Mouse (Mus musculus): ENCODE data around the gene Lypla2. TPM values are rescaled to one million over a fixed set of nuclear protein-coding genes. Genes with fewer than 3 reads are reported as not detected.
A peak's percentile ranks its signal among the peaks of the same experiment; 100 is the strongest.

Gene Lypla2
- polyA plus RNA-seq, 1 experiment from 2014 or later, result 161 TPM

DNA sequence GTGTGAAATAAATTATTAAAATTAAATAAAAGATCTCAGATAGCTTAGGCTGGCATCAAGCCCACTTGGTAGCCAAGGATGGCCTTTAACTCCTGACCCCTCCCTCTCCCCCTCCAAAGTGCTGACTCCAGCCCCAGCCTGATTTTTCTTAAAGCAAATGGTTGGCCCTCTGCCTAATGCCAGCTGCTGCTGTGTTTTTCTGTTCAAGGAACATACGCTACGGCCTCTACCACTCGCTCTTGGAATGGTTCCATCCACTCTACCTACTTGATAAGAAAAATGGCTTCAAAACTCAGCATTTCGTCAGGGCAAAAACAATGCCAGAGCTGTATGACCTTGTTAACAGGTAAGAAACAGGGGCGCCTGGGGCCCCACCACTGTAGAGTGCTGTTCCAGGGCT lies 47.1 kb downstream of the Lypla2 start:
- no peak overlapping the region for H3K27ac ChIP-seq (ENCODE audit: low read depth, low read length)
- H3K4me1 ChIP-seq (ENCODE audit: control insufficient read depth, insufficient read depth, low read length), result peaks cover 8% of the 10 kb centered on the region; the same call in 1 of the 2 replicates
- WGBS, result 89% methylated on average over 5 of the region's 5 CpGs
- H3K4me3 ChIP-seq (ENCODE audit: low read depth, low read length), result no peak overlapping the region
- DNase-seq (ENCODE audit: low spot score), result no peak
- no peak for ATAC-seq (ENCODE audit: insufficient read depth, low FRiP score, low TSS enrichment)
- H3K4me2 ChIP-seq (ENCODE audit: low read depth), result no peak overlapping the region
- no peaks in the 10 kb centered on the region; the same call in 1 of the 2 replicates for H3K36me3 ChIP-seq (ENCODE audit: control insufficient read depth, insufficient read depth, low read length)
- no peak overlapping the region for H3K9ac ChIP-seq (ENCODE audit: low read length)
- H3K27me3 ChIP-seq (ENCODE audit: control insufficient read depth, insufficient read depth, low read length), result no peaks in the 10 kb centered on the region
- no peaks in the 10 kb centered on the region for H3K9me3 ChIP-seq (ENCODE audit: control insufficient read depth, low read length)

DNA sequence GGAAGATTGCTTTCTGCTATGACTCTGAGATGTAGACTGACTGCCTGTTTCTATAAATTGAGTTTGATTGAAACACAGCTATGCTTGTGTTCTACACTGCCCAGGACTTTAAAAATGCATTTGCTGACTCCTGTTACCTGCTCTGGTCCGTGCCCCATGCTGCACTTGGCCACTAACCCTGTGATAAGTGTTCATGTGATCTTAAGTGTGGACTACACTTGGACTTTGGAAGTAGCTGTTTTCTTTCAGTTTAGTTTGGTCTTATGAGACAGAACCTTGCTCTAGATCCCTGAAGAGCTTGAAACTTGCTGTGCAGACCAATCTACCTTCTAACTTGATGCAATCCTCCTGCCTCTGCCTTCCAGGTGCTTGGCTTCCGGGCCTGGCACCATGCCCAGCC lies 48.0 kb downstream of the Lypla2 start:
- 87% methylated on average over 2 of the region's 2 CpGs for WGBS
- Histone ChIP-seq H3K4me1 (ENCODE audit: control insufficient read depth, insufficient read depth, low read length) (peaks cover 8% of the 10 kb centered on the region; the same call in 1 of the 2 replicates), H3K4me2 (ENCODE audit: low read depth) (no peak overlapping the region), H3K36me3 (ENCODE audit: control insufficient read depth, insufficient read depth, low read length) (no peaks in the 10 kb centered on the region; the same call in 1 of the 2 replicates), H3K9me3 (ENCODE audit: control insufficient read depth, low read length) (no peaks in the 10 kb centered on the region), H3K27ac (ENCODE audit: low read depth, low read length) (no peak overlapping the region), H3K9ac (ENCODE audit: low read length) (no peak overlapping the region), H3K27me3 (ENCODE audit: control insufficient read depth, insufficient read depth, low read length) (no peaks in the 10 kb centered on the region), H3K4me3 (ENCODE audit: low read depth, low read length) (no peak overlapping the region)
- DNase-seq (ENCODE audit: low spot score), result no peak
- no peak for ATAC-seq (ENCODE audit: insufficient read depth, low FRiP score, low TSS enrichment)

DNA sequence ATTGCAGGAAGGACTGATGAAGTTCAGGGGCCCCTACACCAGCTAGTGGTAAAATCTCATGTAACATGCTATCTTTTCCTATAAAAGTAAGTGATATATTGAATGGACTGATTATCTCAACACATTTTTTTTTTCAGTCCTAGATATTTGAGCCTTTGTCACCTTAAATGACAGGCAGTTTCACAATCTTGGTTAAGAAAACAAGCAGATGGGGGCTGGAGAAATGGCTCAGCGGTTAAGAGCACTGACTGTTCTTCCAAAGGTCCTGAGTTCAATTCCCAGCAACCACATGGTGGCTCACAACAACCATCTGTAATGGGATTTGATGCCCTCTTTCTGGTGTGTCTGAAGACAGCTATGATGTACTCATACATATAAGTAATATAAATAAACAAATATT lies 50.2 kb downstream of the Lypla2 start:
- no peak overlapping the region for H3K27ac ChIP-seq (ENCODE audit: low read depth, low read length)
- no peaks in the 10 kb centered on the region; the same call in 1 of the 2 replicates for H3K36me3 ChIP-seq (ENCODE audit: control insufficient read depth, insufficient read depth, low read length)
- ATAC-seq (ENCODE audit: insufficient read depth, low FRiP score, low TSS enrichment) (no peak), DNase-seq (ENCODE audit: low spot score) (no peak)
- no peaks in the 10 kb centered on the region for H3K27me3 ChIP-seq (ENCODE audit: control insufficient read depth, insufficient read depth, low read length)
- peak overlapping the region; percentile 63 for H3K4me2 ChIP-seq (ENCODE audit: low read depth)
- H3K9ac ChIP-seq (ENCODE audit: low read length), result no peak overlapping the region
- no peak overlapping the region for H3K4me3 ChIP-seq (ENCODE audit: low read depth, low read length)
- 89% methylated on average over 1 of the region's 1 CpGs for WGBS
- no peaks in the 10 kb centered on the region for H3K9me3 ChIP-seq (ENCODE audit: control insufficient read depth, low read length)
- H3K4me1 ChIP-seq (ENCODE audit: control insufficient read depth, insufficient read depth, low read length), result peaks cover 8% of the 10 kb centered on the region; the same call in 1 of the 2 replicates

- ATAC-seq (ENCODE audit: insufficient read depth, low FRiP score, low TSS enrichment), result no peak
These were observed 50.9 kb downstream of the Lypla2 start for GRCm38 (mm10) chr4:135921257-135922120.

GRCm38 (mm10) chr4:135920304-135921241 lies 51.9 kb downstream of the Lypla2 start, which contains the start of gene Fuca1:
Gene Fuca1 (plus strand): TSS chr4:135920735.
- ATAC-seq (ENCODE audit: insufficient read depth, low FRiP score, low TSS enrichment), result peak; percentile 92
- no peaks in the 10 kb centered on the region for H3K9me3 ChIP-seq (ENCODE audit: control insufficient read depth, low read length)
- peak; percentile 97 for DNase-seq (ENCODE audit: low spot score)
- H3K4me3 ChIP-seq (ENCODE audit: low read depth, low read length), result peak within 1 kb of the TSS; percentile 63
- peaks cover 8% of the 10 kb centered on the region; the same call in 1 of the 2 replicates for H3K4me1 ChIP-seq (ENCODE audit: control insufficient read depth, insufficient read depth, low read length)
- H3K27me3 ChIP-seq (ENCODE audit: control insufficient read depth, insufficient read depth, low read length), result no peaks in the 10 kb centered on the region
- H3K36me3 ChIP-seq (ENCODE audit: control insufficient read depth, insufficient read depth, low read length), result no peaks in the 10 kb centered on the region
- H3K4me2 ChIP-seq (ENCODE audit: low read depth), result peak within 1 kb of the TSS; percentile 63
- whole genome bisulfite sequencing, result 2% methylated on average over 60 of the region's 60 CpGs
- peak within 1 kb of the TSS; percentile 17 for H3K27ac ChIP-seq (ENCODE audit: low read depth, low read length)
- H3K9ac ChIP-seq (ENCODE audit: low read length), result peak within 1 kb of the TSS; percentile 74

More at GRCm38 (mm10) chr4:135921257-135922120, 50.9 kb downstream of the Lypla2 start:
- no peaks in the 10 kb centered on the region; the same call in 1 of the 2 replicates for H3K36me3 ChIP-seq (ENCODE audit: control insufficient read depth, insufficient read depth, low read length)
- peak; percentile 16 for DNase-seq (ENCODE audit: low spot score)
- H3K9ac ChIP-seq (ENCODE audit: low read length), result peak overlapping the region; percentile 74
- no peaks in the 10 kb centered on the region for H3K27me3 ChIP-seq (ENCODE audit: control insufficient read depth, insufficient read depth, low read length)
- H3K27ac ChIP-seq (ENCODE audit: low read depth, low read length), result peak overlapping the region; percentile 17; the same call in 1 of the 2 replicates
- peak overlapping the region; percentile 63 for H3K4me3 ChIP-seq (ENCODE audit: low read depth, low read length)
- WGBS, result 11% methylated on average over 26 of the region's 26 CpGs
- H3K9me3 ChIP-seq (ENCODE audit: control insufficient read depth, low read length), result no peaks in the 10 kb centered on the region
- peak overlapping the region; percentile 63 for H3K4me2 ChIP-seq (ENCODE audit: low read depth)
- peaks cover 8% of the 10 kb centered on the region; the same call in 1 of the 2 replicates for H3K4me1 ChIP-seq (ENCODE audit: control insufficient read depth, insufficient read depth, low read length)

DNA sequence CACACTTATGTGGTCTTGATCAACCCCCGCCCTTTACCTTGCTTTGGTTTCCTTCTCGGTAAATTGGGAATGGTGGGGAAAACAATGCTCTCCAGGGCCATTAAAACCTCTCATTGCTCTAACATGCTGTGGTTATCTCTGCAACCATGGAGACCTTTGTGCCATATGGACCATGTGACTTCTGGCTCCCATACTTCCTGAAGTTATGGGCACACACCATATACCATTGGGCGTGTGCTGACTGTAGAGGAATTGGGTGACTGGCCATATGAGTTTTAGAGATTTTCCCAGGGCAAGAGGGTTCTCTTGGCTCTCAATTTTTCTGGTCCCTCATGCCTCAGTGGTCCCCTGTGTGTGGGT lies 53.2 kb downstream of the Lypla2 start:
- DNase-seq (ENCODE audit: low spot score), result no peak
- no peak overlapping the region for H3K27ac ChIP-seq (ENCODE audit: low read depth, low read length)
- H3K4me2 ChIP-seq (ENCODE audit: low read depth), result no peak overlapping the region
- H3K4me1 ChIP-seq (ENCODE audit: control insufficient read depth, insufficient read depth, low read length), result peaks cover 8% of the 10 kb centered on the region; the same call in 1 of the 2 replicates
- H3K9ac ChIP-seq (ENCODE audit: low read length), result no peak overlapping the region
- no peak overlapping the region for H3K4me3 ChIP-seq (ENCODE audit: low read depth, low read length)
- WGBS, result 88% methylated on average over 3 of the region's 3 CpGs
- H3K36me3 ChIP-seq (ENCODE audit: control insufficient read depth, insufficient read depth, low read length), result no peaks in the 10 kb centered on the region
- H3K9me3 ChIP-seq (ENCODE audit: control insufficient read depth, low read length), result no peaks in the 10 kb centered on the region
- no peak for ATAC-seq (ENCODE audit: insufficient read depth, low FRiP score, low TSS enrichment)
- no peaks in the 10 kb centered on the region for H3K27me3 ChIP-seq (ENCODE audit: control insufficient read depth, insufficient read depth, low read length)

DNA sequence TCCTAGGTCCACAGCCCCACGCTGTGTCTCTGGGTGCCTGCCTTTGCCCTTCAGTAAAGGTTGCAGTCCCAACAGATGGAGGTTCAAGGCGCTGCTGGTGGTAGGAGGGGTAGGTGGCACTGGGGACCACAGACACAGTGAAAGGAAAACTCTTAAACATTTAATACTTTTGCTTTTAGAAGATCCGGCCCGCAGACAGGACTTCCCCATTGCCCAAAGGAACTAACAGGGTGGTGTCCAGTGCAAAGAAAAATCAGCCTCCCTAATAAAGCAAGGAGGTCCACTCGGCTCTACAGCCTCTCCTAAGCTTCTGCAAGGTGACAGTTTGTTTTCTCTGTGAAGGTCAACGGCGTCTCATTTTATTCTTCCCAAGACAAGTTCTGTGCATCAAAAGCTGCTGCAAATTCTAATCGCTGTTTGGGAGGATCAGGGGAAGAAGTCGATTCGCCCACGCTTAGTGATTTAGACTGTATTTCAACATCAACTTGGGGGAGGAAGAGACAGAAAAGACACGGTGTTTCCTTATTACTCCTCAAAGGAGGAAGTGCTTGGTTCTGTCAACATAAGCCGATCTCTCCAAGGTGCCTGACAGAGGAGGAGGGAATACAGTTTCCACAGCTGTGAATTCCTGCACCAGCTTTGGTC lies 53.7 kb downstream of the Lypla2 start:
- H3K36me3 ChIP-seq (ENCODE audit: control insufficient read depth, insufficient read depth, low read length), result no peaks in the 10 kb centered on the region
- peaks cover 8% of the 10 kb centered on the region; the same call in 1 of the 2 replicates for H3K4me1 ChIP-seq (ENCODE audit: control insufficient read depth, insufficient read depth, low read length)
- H3K4me3 ChIP-seq (ENCODE audit: low read depth, low read length), result no peak overlapping the region
- ATAC-seq (ENCODE audit: insufficient read depth, low FRiP score, low TSS enrichment) (no peak), DNase-seq (ENCODE audit: low spot score) (no peak)
- no peak overlapping the region for H3K9ac ChIP-seq (ENCODE audit: low read length)
- H3K27ac ChIP-seq (ENCODE audit: low read depth, low read length), result no peak overlapping the region
- H3K9me3 ChIP-seq (ENCODE audit: control insufficient read depth, low read length), result no peaks in the 10 kb centered on the region
- H3K4me2 ChIP-seq (ENCODE audit: low read depth), result no peak overlapping the region
- H3K27me3 ChIP-seq (ENCODE audit: control insufficient read depth, insufficient read depth, low read length), result no peaks in the 10 kb centered on the region
- WGBS, result 90% methylated on average over 13 of the region's 13 CpGs

Data from neural tube, embryonic 11.5 days (tissue).